Mouse (Mus musculus): ENCODE measurements around the gene Syt14. TPM values are rescaled to one million over a fixed set of nuclear protein-coding genes. Genes with fewer than 3 reads are reported as not detected.

Gene Syt14
- polyA plus RNA-seq, 1 experiment from 2014 or later, result 8.7 TPM

Other genes starting within 250 kb of the Syt14 start
- gene Sertad4, start 180.0 kb downstream of the Syt14 start, polyA plus RNA-seq (2015; fragmentation: Nextera tagmentation; extraction: Ambion mirVana), result 35.8 and 36.8 TPM in 2 replicates
- 11.2 and 11.5 TPM in 2 replicates for gene Diexf, start 94.5 kb upstream of the Syt14 start, polyA plus RNA-seq (2015; fragmentation: Nextera tagmentation; extraction: Ambion mirVana)
- gene Irf6, start 117.3 kb upstream of the Syt14 start, polyA plus RNA-seq (2015; fragmentation: Nextera tagmentation; extraction: Ambion mirVana), result 0.52 and 0.79 TPM in 2 replicates
- gene A130010J15Rik, start 132.3 kb upstream of the Syt14 start, polyA plus RNA-seq (2015; fragmentation: Nextera tagmentation; extraction: Ambion mirVana), result 14.2 and 15.7 TPM in 2 replicates
- gene Traf3ip3, start 165.9 kb upstream of the Syt14 start, polyA plus RNA-seq (2015; fragmentation: Nextera tagmentation; extraction: Ambion mirVana), result 1.3 TPM in 2 replicates
- gene Lamb3, start 171.9 kb upstream of the Syt14 start, polyA plus RNA-seq (2015; fragmentation: Nextera tagmentation; extraction: Ambion mirVana), result 0.41 and 0.62 TPM in 2 replicates
- gene Hsd11b1, start 228.3 kb upstream of the Syt14 start, polyA plus RNA-seq (2015; fragmentation: Nextera tagmentation; extraction: Ambion mirVana), result 0.66 and 0.67 TPM in 2 replicates
- 5.1 and 5.3 TPM in 2 replicates for gene G0s2, start 237.4 kb upstream of the Syt14 start, polyA plus RNA-seq (2015; fragmentation: Nextera tagmentation; extraction: Ambion mirVana)